Comparison of ENCODE assay signal across 8 mouse cellular contexts in genomic region chr11:83802166-83802565, GRCm38 (mm10). TPM values are rescaled to one million over a fixed set of nuclear protein-coding genes. Genes with fewer than 3 reads are reported as not detected.
A peak's percentile ranks its signal among the peaks of the same experiment; 100 is the strongest.
DNase-seq lines count a peak whose midpoint lies in the region; TF ChIP-seq lines count a peak whose summit lies in the region.
"Had no signal": no experiment of that assay in that cellular context is flagged by ENCODE, and none has a peak within 500 bp of the region (broad histone marks: within the 10 kb centered on the region; RNA-seq: fewer than 3 reads in every experiment).

No protein-coding gene starts in this region.

- no peak overlapping the region for H3K27ac ChIP-seq in left cerebral cortex, adult 2 months
- H3K27ac ChIP-seq: neural tube, embryonic 12.5 days had no signal

- DNase-seq in left cerebral cortex, adult 2 months (ENCODE audit: extremely low spot score in 1 of 2, low spot score in 2 of 2), result no peak
- no peak for DNase-seq in left cerebral cortex, adult 11 months (ENCODE audit: low spot score)
- peak; percentile 62 for DNase-seq in MEL-GATA-1-ER (ENCODE audit: extremely low read depth, low read depth)
- peak; percentile 71 for DNase-seq in embryo, embryonic 10.5 days (ENCODE audit: low spot score)
- DNase-seq in lung, postnatal 36 days, result peak; percentile 67
- DNase-seq in gastrocnemius, postnatal 25 days, result no peak
- no peak for DNase-seq in left cerebral cortex, adult 9 months (ENCODE audit: low spot score in 2 of 2)

- peak; percentile 61 for TF ChIP-seq CTCF in left cerebral cortex, adult 2 months (IDR thresholded peaks at IDR 0.05)

- H3K4me3 ChIP-seq in left cerebral cortex, adult 2 months, result no peak overlapping the region
- H3K4me3 ChIP-seq: neural tube, embryonic 12.5 days had no signal

- intact Hi-C loops in left cerebral cortex, adult 2 months (cut with DNase I), result no loop called here

RNA-seq across cellular contexts. Expression of gene Hnf1b, which starts 47.7 kb away (rescaled TPM):
- total RNA-seq in left cerebral cortex, adult 2 months (2021), result under 1 TPM; 0.23 to 0.75 TPM
- total RNA-seq in gastrocnemius, postnatal 25 days (2021), result not detected

RNA-seq across cellular contexts. Expression of gene Heatr6, which starts 48.7 kb away (rescaled TPM):
- 10 to 100 TPM; 14.8 to 16.4 TPM for total RNA-seq in left cerebral cortex, adult 2 months (2021)
- 1 to 10 TPM; 6.4 to 7.4 TPM for total RNA-seq in gastrocnemius, postnatal 25 days (2021)

RNA-seq across cellular contexts. Expression of gene Wfdc21, which starts 55.4 kb away (rescaled TPM):
- total RNA-seq in left cerebral cortex, adult 2 months (2021), result not detected
- total RNA-seq in gastrocnemius, postnatal 25 days (2021), result 1 to 10 TPM in 1 of 2 experiments, not detected in 1; 3.4 TPM

Comparison
In these comparisons a context has a peak if more than half of its experiments do, and no peak if none do; other contexts are left out.
1. DNase-seq: peak in MEL-GATA-1-ER (single experiment), embryo, embryonic 10.5 days (single experiment) and lung, postnatal 36 days (single experiment); none in left cerebral cortex, adult 2 months (0 of 2), left cerebral cortex, adult 11 months (single experiment), gastrocnemius, postnatal 25 days (single experiment) and left cerebral cortex, adult 9 months (0 of 2).